Mouse (Mus musculus) thymus, postnatal 4 days (tissue): ENCODE results near the gene Gm438.
"Not testable (repeated sequence)": the region's sequence is repeated elsewhere in the genome, so short reads cannot be mapped to it uniquely, and the experiment has no call there.

Source experiments
- DNase-seq: peaks from one replicate; pipeline ENCODE4 v3.0.0; 2021

The Gm438 gene

DNA sequence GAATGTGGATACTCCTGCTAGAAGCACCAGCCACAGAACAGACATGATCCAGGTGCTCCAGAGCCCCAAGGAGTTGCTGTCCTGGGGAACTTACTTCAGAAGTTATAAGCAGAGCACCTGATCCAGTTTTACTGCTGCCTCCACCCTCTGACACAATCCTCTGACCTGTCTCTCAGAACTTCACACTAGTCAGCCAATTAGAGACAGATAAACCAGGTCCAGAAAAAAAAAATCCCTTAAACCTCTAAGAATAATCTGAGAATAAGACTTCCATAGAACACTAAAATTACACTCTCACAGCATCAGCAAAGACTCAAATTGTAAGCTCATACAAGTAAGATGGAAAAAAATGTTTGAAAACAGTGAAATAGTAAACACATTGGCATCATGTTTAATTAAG, at the start of gene Gm438:
Gene Gm438, minus strand, starts transcription at position 101 of the 400 bp plus-strand sequence.
- no peak for DNase-seq

- DNase-seq: no peak
Observed at GRCm38 (mm10) chr4:144824706-144825105, 38.3 kb upstream of the Gm438 start.

- no peak for DNase-seq
Observed at GRCm38 (mm10) chr4:144823996-144824395, 37.6 kb upstream of the Gm438 start.

DNA sequence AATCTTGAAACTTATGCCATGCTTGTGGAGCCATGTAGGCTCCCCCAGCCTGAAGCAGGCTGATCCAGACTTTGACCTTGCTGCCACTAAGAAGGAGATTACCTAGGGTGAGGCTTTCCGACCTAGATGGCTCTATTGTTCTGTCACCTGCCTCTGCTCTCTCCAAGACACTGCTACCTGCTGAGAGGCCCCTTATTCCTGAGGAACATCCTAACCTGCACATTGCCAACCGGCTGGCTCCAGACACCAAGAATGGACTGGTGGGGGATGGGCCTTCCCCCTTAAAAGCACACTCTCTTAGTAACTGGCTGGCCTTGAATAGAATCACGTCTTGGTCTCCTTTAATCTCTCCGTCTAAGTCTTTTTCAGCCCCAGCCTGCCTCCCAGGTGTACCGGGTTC, 20.8 kb upstream of the Gm438 start:
- DNase-seq: not testable (repeated sequence)

GRCm38 (mm10) chr4:144803633-144804032, 17.2 kb upstream of the Gm438 start:
- DNase-seq: no peak

- DNase-seq: no peak
Observed at GRCm38 (mm10) chr4:144790141-144790540, 3.8 kb upstream of the Gm438 start.

DNA sequence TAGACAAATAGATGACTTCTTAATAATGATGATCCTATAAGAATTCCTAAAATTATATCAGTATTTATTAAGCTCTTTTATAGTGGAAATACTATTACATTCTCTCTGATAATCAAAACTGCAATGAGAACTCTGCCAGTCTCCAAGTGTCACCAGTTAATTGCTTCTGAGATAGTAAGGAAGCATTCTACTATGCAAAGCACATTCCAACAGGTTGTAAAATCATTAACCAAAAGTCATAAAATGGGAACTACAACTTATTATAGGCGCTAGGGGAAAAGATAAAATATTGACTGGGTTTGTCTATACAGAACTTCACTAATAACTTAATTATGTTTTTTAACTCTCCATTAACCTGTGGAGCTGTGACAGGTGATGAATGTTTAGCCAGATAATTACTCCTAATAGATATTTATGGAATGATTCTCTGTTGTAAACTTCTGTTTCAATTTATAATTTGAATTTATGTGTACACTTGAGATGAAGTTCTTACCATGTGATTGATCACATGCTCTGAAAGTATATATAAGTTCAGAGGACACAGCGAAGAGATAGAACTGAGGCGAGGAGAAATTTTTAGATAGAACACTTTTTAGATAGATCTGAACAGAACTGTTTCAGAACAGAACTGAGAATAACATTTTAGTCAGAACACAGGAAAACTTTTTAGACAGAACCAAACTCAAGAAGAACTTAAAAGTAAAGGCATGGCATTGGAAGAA, 3.7 kb downstream of the Gm438 start:
- DNase-seq: no peak

DNA sequence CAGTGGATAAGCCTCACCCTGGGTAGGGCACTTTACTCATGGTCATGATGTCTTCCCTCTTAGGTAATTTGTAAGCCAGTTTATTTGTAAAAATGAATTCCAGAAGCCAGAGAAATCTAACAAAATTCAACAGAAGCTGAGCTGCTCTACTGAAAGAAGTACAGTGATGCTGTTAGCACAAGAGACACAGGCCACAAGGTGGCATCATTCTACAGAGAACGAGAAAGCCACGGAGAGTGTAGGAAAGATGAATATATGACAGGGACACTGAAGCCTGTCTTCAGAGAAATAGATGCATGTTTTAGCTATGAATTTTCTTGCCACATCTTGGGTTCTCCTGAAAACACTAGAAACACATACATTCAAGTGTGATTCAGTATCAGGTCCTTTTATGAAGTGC, 20.7 kb downstream of the Gm438 start:
- peak; percentile 35 for DNase-seq

- no peak for DNase-seq
Observed at GRCm38 (mm10) chr4:144749139-144749538, 37.2 kb downstream of the Gm438 start.
